Mouse (Mus musculus) forebrain, postnatal 0 days (tissue): Measurements from ENCODE around the gene Cabp2. TPM values are rescaled to one million over a fixed set of nuclear protein-coding genes. Genes with fewer than 3 reads are reported as not detected.
"Not testable (repeated sequence)": the region's sequence is repeated elsewhere in the genome, so short reads cannot be mapped to it uniquely, and the experiment has no call there.

Experiments used
- ATAC-seq: fragments of 200-750 bp; cut with Nextera tagmentation; 2 replicates; pipeline ENCODE4 v1.8.0; 2017; ENCODE audit warnings: mild to moderate bottlenecking, moderate library complexity
- DNase-seq: peaks from one replicate; pipeline ENCODE4 v3.0.0-alpha.2; 2015
- H3K27ac ChIP-seq: fragments of 300-500 bp; sonication (generic); 2 replicates; pipeline ENCODE4 v1.5.1; 2014; ENCODE audit warnings: low read depth, mild to moderate bottlenecking, antibody characterized with exemption, low read length, moderate library complexity, mixed read lengths
- H3K27me3 ChIP-seq: fragments of 300-500 bp; sonication (generic); 2 replicates; pipeline ENCODE4 v1.6.1; 2014; ENCODE audit warnings: mild to moderate bottlenecking, low read length, mixed read lengths; ENCODE audit not compliant: insufficient read depth
- H3K36me3 ChIP-seq: fragments of 300-500 bp; sonication (generic); 2 replicates; pipeline ENCODE4 v1.6.1; 2014; ENCODE audit warnings: mild to moderate bottlenecking, moderate library complexity; ENCODE audit not compliant: insufficient read depth
- H3K4me1 ChIP-seq: fragments of 300-500 bp; sonication (generic); 2 replicates; pipeline ENCODE4 v1.6.1; 2014; ENCODE audit warnings: antibody characterized with exemption; ENCODE audit not compliant: insufficient read depth
- H3K4me2 ChIP-seq: fragments of 300-500 bp; sonication (generic); 2 replicates; pipeline ENCODE4 v1.6.1; 2014; ENCODE audit warnings: low read depth, mild to moderate bottlenecking, moderate library complexity
- H3K4me3 ChIP-seq: fragments of 300-500 bp; sonication (generic); 2 replicates; pipeline ENCODE4 v1.5.1; 2014; ENCODE audit warnings: low read depth, low read length, mixed read lengths
- H3K9ac ChIP-seq: fragments of 300-500 bp; sonication (generic); 2 replicates; pipeline ENCODE4 v1.6.1; 2014; ENCODE audit warnings: mild to moderate bottlenecking
- H3K9me3 ChIP-seq: fragments of 300-500 bp; sonication (generic); 2 replicates; pipeline ENCODE4 v1.6.1; 2016; ENCODE audit warnings: low read length
- CTCF ChIP-seq: sonication (generic); IDR thresholded peaks from 2 replicates; pipeline ENCODE4 v1.5.1; 2016; ENCODE audit warnings: antibody characterized with exemption, control low read depth, low read depth
- WGBS: fragments of 180-500 bp; shearing (Covaris S2); extraction: QIAGEN DNeasy Blood & Tissue Kit; methylation state at CpG from one replicate; pipeline ENCODE4 v1.1.7; 2014; 5-methylcytosine and 5-hydroxymethylcytosine counted together
- polyA plus RNA-seq: library from polyadenylated mRNA; unstranded; fragments of >200 nt; fragmentation: Nextera tagmentation; extraction: Ambion mirVana; gene quantifications from 2 replicates; pipeline ENCODE4 v1.2.1, GENCODE M21; 2015
- total RNA-seq: library from RNA; depleted of rRNA; stranded (reverse); fragments of >200 nt; gene quantifications from 2 replicates; pipeline ENCODE4 v1.2.3, GENCODE M21; 2014; rRNA removed

The Cabp2 gene
- total and polyA plus RNA-seq, 2 experiments from 2014 or later: not detected

DNA sequence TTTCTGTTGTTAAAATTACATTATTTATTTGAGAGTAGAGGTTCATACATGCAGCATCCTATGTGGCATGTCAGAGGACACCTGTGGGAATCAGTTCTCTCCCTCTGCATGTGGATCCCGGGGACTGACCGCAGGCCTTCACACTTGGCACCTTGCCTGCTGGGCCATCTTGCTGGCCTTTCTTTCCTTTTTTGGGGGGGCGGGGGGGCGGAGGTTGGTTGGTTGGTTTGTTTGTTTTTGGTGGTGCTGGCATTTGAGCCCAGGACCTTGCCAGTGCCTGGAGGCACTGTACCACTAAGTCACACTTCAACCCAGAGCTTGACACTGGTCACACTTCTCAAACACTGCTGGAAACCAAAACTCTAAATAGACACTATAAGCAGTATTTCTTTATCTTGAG is 53.0 kb downstream of the Cabp2 start:
- no peak overlapping the region for H3K27ac ChIP-seq
- no peak overlapping the region for H3K9ac ChIP-seq
- TF ChIP-seq CTCF: no peak
- H3K36me3 ChIP-seq: peaks cover 34% of the 10 kb centered on the region
- no peaks in the 10 kb centered on the region for H3K9me3 ChIP-seq
- ATAC-seq (no peak), DNase-seq (no peak)
- no peaks in the 10 kb centered on the region for H3K27me3 ChIP-seq
- H3K4me1 ChIP-seq: no peaks in the 10 kb centered on the region
- 82% methylated on average over 4 of the region's 4 CpGs for WGBS
- no peak overlapping the region for H3K4me3 ChIP-seq
- H3K4me2 ChIP-seq: no peak overlapping the region

DNA sequence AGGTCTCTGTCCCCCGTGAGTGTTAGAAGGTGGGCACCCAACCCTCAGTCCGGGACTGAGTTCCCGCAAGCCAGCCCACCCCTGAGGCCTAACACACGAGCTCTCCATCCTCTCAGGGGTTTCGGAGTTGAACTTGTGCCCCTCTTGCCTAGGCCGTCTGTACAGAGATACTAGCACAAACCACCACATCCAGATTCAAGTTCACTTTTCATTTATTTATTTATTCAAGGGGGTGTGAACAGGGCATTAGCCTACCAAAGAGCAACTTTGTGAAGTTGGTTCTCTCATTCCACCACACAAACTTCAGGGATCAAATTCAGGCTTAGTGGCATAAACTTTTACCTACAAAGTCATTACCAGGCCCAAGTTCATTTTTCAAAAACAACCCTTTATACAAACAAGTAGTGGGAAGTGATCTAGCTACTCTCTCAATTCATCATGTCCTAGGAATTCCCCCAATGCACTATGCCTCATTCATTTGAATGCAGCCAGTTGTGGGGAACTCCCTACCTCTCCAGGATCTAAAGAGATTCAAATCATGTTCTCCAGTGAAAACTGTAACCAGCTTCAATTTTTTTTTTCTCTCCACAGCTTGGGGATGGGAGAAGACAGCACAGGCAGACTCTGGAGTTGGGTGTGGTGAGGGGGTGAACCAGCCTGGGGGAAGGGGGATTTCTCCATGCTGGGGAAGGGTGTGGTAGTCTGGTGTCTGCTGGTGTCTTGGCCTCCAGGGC is 54.0 kb downstream of the Cabp2 start:
- H3K4me1 ChIP-seq, H3K27ac ChIP-seq, H3K4me2 ChIP-seq, H3K27me3 ChIP-seq, H3K4me3 ChIP-seq, ATAC-seq, H3K9ac ChIP-seq, DNase-seq, H3K9me3 ChIP-seq: not testable (repeated sequence)
- 84% methylated on average over 6 of the region's 6 CpGs for WGBS
- H3K36me3 ChIP-seq: peaks cover 29% of the 10 kb centered on the region

DNA sequence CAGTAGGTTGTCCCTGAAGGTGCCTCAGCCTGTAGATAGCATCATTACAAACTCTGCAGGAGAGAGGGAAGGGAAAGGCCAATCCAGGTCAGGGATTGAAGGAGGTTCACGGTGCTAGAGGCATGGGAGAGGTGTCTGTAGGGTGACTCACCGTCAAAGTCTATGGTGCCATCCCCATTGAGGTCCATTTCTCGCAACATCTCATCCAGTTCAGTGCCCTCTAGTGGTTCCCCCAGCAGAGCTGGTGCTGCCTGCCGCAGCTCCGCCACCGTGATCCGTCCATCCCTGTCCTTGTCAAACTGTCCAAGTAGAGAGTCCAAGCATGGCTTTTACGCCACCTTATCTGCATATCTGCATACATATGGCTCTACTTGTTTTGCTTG is 54.6 kb downstream of the Cabp2 start:
- not testable (repeated sequence) for H3K9ac ChIP-seq, H3K27me3 ChIP-seq, DNase-seq, H3K4me1 ChIP-seq, H3K4me2 ChIP-seq, H3K9me3 ChIP-seq, H3K4me3 ChIP-seq, ATAC-seq, H3K27ac ChIP-seq
- WGBS: 27% methylated on average over 8 of the region's 8 CpGs
- TF ChIP-seq CTCF: peak; percentile 46
- H3K36me3 ChIP-seq: peaks cover 24% of the 10 kb centered on the region

DNA sequence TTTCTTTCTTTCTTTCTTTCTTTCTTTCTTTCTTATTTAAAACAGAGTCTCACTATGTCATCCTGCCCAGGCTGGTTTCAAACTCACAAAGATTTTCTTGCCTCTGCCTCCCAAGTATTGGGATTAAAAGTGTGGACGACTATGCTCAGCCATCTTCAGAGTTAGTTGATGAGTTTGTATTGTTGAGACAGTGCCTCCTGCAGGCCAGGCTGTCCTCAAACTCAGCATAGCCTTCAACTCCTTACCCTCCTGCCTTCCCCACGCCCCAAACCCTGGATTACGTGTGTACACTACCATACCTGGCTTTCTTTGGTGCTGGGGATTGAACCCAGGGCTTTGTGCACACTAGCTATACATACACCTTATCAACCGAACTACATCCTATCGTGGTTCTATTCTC is 55.1 kb downstream of the Cabp2 start:
- no peak overlapping the region for H3K4me2 ChIP-seq
- no peak overlapping the region for H3K9ac ChIP-seq
- no peak overlapping the region for H3K27ac ChIP-seq
- H3K4me1 ChIP-seq: no peaks in the 10 kb centered on the region
- no peak for ATAC-seq
- no peaks in the 10 kb centered on the region for H3K27me3 ChIP-seq
- no peak for TF ChIP-seq CTCF
- WGBS: 72% methylated on average over 5 of the region's 5 CpGs
- no peak overlapping the region for H3K4me3 ChIP-seq
- peaks cover 19% of the 10 kb centered on the region for H3K36me3 ChIP-seq
- DNase-seq: no peak
- H3K9me3 ChIP-seq: no peaks in the 10 kb centered on the region

Other genes starting within 250 kb of the Cabp2 start
Only the 30 nearest of the 34 such genes appear.
- 21.4 and 23.5 TPM in 2 replicates for gene Tcirg1, start 174.4 kb upstream of the Cabp2 start, total RNA-seq
- 9.3 and 9.9 TPM in 2 replicates for gene Tcirg1, start 174.4 kb upstream of the Cabp2 start, polyA plus RNA-seq
- 137 and 148 TPM in 2 replicates for gene Ndufs8, start 168.8 kb upstream of the Cabp2 start, total RNA-seq
- gene Ndufs8, start 168.8 kb upstream of the Cabp2 start, polyA plus RNA-seq: 261 and 281 TPM in 2 replicates
- 1.7 and 4.2 TPM in 2 replicates for gene Aldh3b1, start 151.8 kb upstream of the Cabp2 start, total RNA-seq
- gene Aldh3b1, start 151.8 kb upstream of the Cabp2 start, polyA plus RNA-seq: 3.6 and 4.1 TPM in 2 replicates
- 8.6 and 10.8 TPM in 2 replicates for gene Unc93b1, start 146.4 kb upstream of the Cabp2 start, total RNA-seq
- gene Unc93b1, start 146.4 kb upstream of the Cabp2 start, polyA plus RNA-seq: 10.6 and 13.2 TPM in 2 replicates
- gene Aldh3b3, start 122.9 kb upstream of the Cabp2 start, total RNA-seq: not detected in 2 replicates
- gene Aldh3b3, start 122.9 kb upstream of the Cabp2 start, polyA plus RNA-seq: not detected in 2 replicates
- 1.5 and 2.7 TPM in 2 replicates for gene Aldh3b2, start 109.2 kb upstream of the Cabp2 start, total RNA-seq
- 1.8 and 1.9 TPM in 2 replicates for gene Aldh3b2, start 109.2 kb upstream of the Cabp2 start, polyA plus RNA-seq
- 2.2 and 2.5 TPM in 2 replicates for gene Acy3, start 95.0 kb upstream of the Cabp2 start, total RNA-seq
- 2.2 and 2.8 TPM in 2 replicates for gene Acy3, start 95.0 kb upstream of the Cabp2 start, polyA plus RNA-seq
- gene Tbx10, start 88.8 kb upstream of the Cabp2 start, total RNA-seq: not detected in 2 replicates
- not detected in 2 replicates for gene Tbx10, start 88.8 kb upstream of the Cabp2 start, polyA plus RNA-seq
- gene Nudt8, start 81.0 kb upstream of the Cabp2 start, total RNA-seq: 26.7 and 30.8 TPM in 2 replicates
- gene Nudt8, start 81.0 kb upstream of the Cabp2 start, polyA plus RNA-seq: 36.3 and 40.4 TPM in 2 replicates
- gene Gm49405, start 81.0 kb upstream of the Cabp2 start, total RNA-seq: 7.8 and 8.5 TPM in 2 replicates
- 2.1 and 2.6 TPM in 2 replicates for gene Gm49405, start 81.0 kb upstream of the Cabp2 start, polyA plus RNA-seq
- gene Doc2g, start 78.3 kb upstream of the Cabp2 start, total RNA-seq: 16.0 and 17.8 TPM in 2 replicates
- 5.7 and 6.3 TPM in 2 replicates for gene Doc2g, start 78.3 kb upstream of the Cabp2 start, polyA plus RNA-seq
- 250 and 281 TPM in 2 replicates for gene Ndufv1, start 68.8 kb upstream of the Cabp2 start, total RNA-seq
- 268 TPM in 2 replicates for gene Ndufv1, start 68.8 kb upstream of the Cabp2 start, polyA plus RNA-seq
- 245 and 296 TPM in 2 replicates for gene Gstp1, start 43.6 kb upstream of the Cabp2 start, total RNA-seq
- 619 and 642 TPM in 2 replicates for gene Gstp1, start 43.6 kb upstream of the Cabp2 start, polyA plus RNA-seq
- gene Gstp2, start 35.6 kb upstream of the Cabp2 start, total RNA-seq: 2.7 TPM in 1 of 2 replicates, not detected in the other
- gene Gstp2, start 35.6 kb upstream of the Cabp2 start, polyA plus RNA-seq: 0.54 and 2.5 TPM in 2 replicates
- not detected in 2 replicates for gene Gstp3, start 22.0 kb upstream of the Cabp2 start, total RNA-seq
- not detected in 2 replicates for gene Gstp3, start 22.0 kb upstream of the Cabp2 start, polyA plus RNA-seq
- gene Cdk2ap2, start 15.6 kb downstream of the Cabp2 start, total RNA-seq: 34.4 and 35.4 TPM in 2 replicates
- gene Cdk2ap2, start 15.6 kb downstream of the Cabp2 start, polyA plus RNA-seq: 59.9 and 65.4 TPM in 2 replicates
- 108 and 127 TPM in 2 replicates for gene Pitpnm1, start 18.4 kb downstream of the Cabp2 start, total RNA-seq
- gene Pitpnm1, start 18.4 kb downstream of the Cabp2 start, polyA plus RNA-seq: 68.8 and 82.9 TPM in 2 replicates
- gene Aip, start 44.3 kb downstream of the Cabp2 start, total RNA-seq: 25.8 and 33.9 TPM in 2 replicates
- 85.7 and 86.2 TPM in 2 replicates for gene Aip, start 44.3 kb downstream of the Cabp2 start, polyA plus RNA-seq
- gene Gpr152, start 58.2 kb downstream of the Cabp2 start, total RNA-seq: 0.19 and 0.23 TPM in 2 replicates
- gene Gpr152, start 58.2 kb downstream of the Cabp2 start, polyA plus RNA-seq: not detected in 2 replicates
- gene Cabp4, start 62.5 kb downstream of the Cabp2 start, total RNA-seq: not detected in 2 replicates
- gene Cabp4, start 62.5 kb downstream of the Cabp2 start, polyA plus RNA-seq: 0.06 and 0.08 TPM in 2 replicates
- gene Coro1b, start 67.0 kb downstream of the Cabp2 start, total RNA-seq: 128 and 182 TPM in 2 replicates
- 106 and 112 TPM in 2 replicates for gene Coro1b, start 67.0 kb downstream of the Cabp2 start, polyA plus RNA-seq
- gene Ptprcap, start 72.0 kb downstream of the Cabp2 start, total RNA-seq: 0.77 and 1.2 TPM in 2 replicates
- gene Ptprcap, start 72.0 kb downstream of the Cabp2 start, polyA plus RNA-seq: 0.48 and 0.59 TPM in 2 replicates
- gene Rps6kb2, start 81.8 kb downstream of the Cabp2 start, total RNA-seq: 23.5 and 33.5 TPM in 2 replicates
- 51.9 and 55.5 TPM in 2 replicates for gene Rps6kb2, start 81.8 kb downstream of the Cabp2 start, polyA plus RNA-seq
- gene Carns1, start 93.9 kb downstream of the Cabp2 start, total RNA-seq: 4.1 and 4.4 TPM in 2 replicates
- gene Carns1, start 93.9 kb downstream of the Cabp2 start, polyA plus RNA-seq: 3.1 and 4.7 TPM in 2 replicates
- gene Tbc1d10c, start 109.7 kb downstream of the Cabp2 start, total RNA-seq: 1.5 and 2.9 TPM in 2 replicates
- 1.3 and 1.5 TPM in 2 replicates for gene Tbc1d10c, start 109.7 kb downstream of the Cabp2 start, polyA plus RNA-seq
- gene Ppp1ca, start 110.5 kb downstream of the Cabp2 start, total RNA-seq: 480 and 509 TPM in 2 replicates
- gene Ppp1ca, start 110.5 kb downstream of the Cabp2 start, polyA plus RNA-seq: 551 and 589 TPM in 2 replicates
- gene Rad9a, start 120.1 kb downstream of the Cabp2 start, total RNA-seq: 11.8 and 16.4 TPM in 2 replicates
- gene Rad9a, start 120.1 kb downstream of the Cabp2 start, polyA plus RNA-seq: 15.9 and 16.5 TPM in 2 replicates
- 0.38 and 1.2 TPM in 2 replicates for gene Clcf1, start 132.7 kb downstream of the Cabp2 start, total RNA-seq
- gene Clcf1, start 132.7 kb downstream of the Cabp2 start, polyA plus RNA-seq: 0.29 and 0.41 TPM in 2 replicates
- gene AC109138.7, start 132.8 kb downstream of the Cabp2 start, total RNA-seq: not detected in 2 replicates
- gene AC109138.7, start 132.8 kb downstream of the Cabp2 start, polyA plus RNA-seq: not detected in 2 replicates
- gene Pold4, start 150.3 kb downstream of the Cabp2 start, total RNA-seq: 18.8 and 21.2 TPM in 2 replicates
- 21.8 and 23.4 TPM in 2 replicates for gene Pold4, start 150.3 kb downstream of the Cabp2 start, polyA plus RNA-seq